Mouse (Mus musculus) central nervous system, embryonic 11.5 days (tissue): ENCODE results near the gene Pold4. TPM values are rescaled to one million over a fixed set of nuclear protein-coding genes. Genes with fewer than 3 reads are reported as not detected.

Source experiments
- polyA plus RNA-seq: library from polyadenylated mRNA; depleted of rRNA; stranded (reverse); fragments of >200 nt; gene quantifications from 2 replicates; pipeline ENCODE4 v1.2.3, GENCODE M21; 2012; rRNA removed

Gene Pold4
- 11.8 and 19.7 TPM in 2 replicates for polyA plus RNA-seq

GRCm38 (mm10) chr19:4231253-4232185, at the start of gene Pold4:
Gene Pold4, plus strand, starts transcription at chr19:4231899.

GRCm38 (mm10) chr19:4190831-4191334, 40.8 kb upstream of the Pold4 start, which contains the start of gene Tbc1d10c:
Gene Tbc1d10c, minus strand, starts transcription at chr19:4191284.

GRCm38 (mm10) chr19:4191528-4192250, 40.0 kb upstream of the Pold4 start, which contains the start of gene Ppp1ca:
Gene Ppp1ca, plus strand, starts transcription at chr19:4192065.

GRCm38 (mm10) chr19:4201291-4201909, 30.3 kb upstream of the Pold4 start, which contains the start of gene Rad9a:
Gene Rad9a, minus strand, starts transcription at chr19:4201662.

GRCm38 (mm10) chr19:4214071-4214770, 17.5 kb upstream of the Pold4 start, which contains the start of the genes Clcf1 and AC109138.7:
Gene Clcf1, plus strand, starts transcription at chr19:4214238.
Gene AC109138.7, plus strand, starts transcription at chr19:4214357.

GRCm38 (mm10) chr19:4268566-4269361, 37.1 kb downstream of the Pold4 start, which contains the start of gene Ssh3:
Gene Ssh3, minus strand, starts transcription at chr19:4269180.

GRCm38 (mm10) chr19:4282898-4283553, 51.3 kb downstream of the Pold4 start, which contains the start of gene Ankrd13d:
Gene Ankrd13d, minus strand, starts transcription at chr19:4283137.

Other genes starting within 250 kb of the Pold4 start
- 2.2 and 3.4 TPM in 2 replicates for gene Acy3, start 245.3 kb upstream of the Pold4 start, polyA plus RNA-seq
- gene Tbx10, start 239.1 kb upstream of the Pold4 start, polyA plus RNA-seq = 0.11 and 0.15 TPM in 2 replicates
- gene Nudt8, start 231.3 kb upstream of the Pold4 start, polyA plus RNA-seq = 4.7 and 10.6 TPM in 2 replicates
- gene Gm49405, start 231.3 kb upstream of the Pold4 start, polyA plus RNA-seq = 2.9 and 4.4 TPM in 2 replicates
- gene Doc2g, start 228.6 kb upstream of the Pold4 start, polyA plus RNA-seq = 8.2 and 13.0 TPM in 2 replicates
- 153 and 167 TPM in 2 replicates for gene Ndufv1, start 219.1 kb upstream of the Pold4 start, polyA plus RNA-seq
- 218 and 263 TPM in 2 replicates for gene Gstp1, start 193.9 kb upstream of the Pold4 start, polyA plus RNA-seq
- gene Gstp2, start 185.9 kb upstream of the Pold4 start, polyA plus RNA-seq = 0.24 and 9.3 TPM in 2 replicates
- 0.98 and 2.2 TPM in 2 replicates for gene Gstp3, start 172.3 kb upstream of the Pold4 start, polyA plus RNA-seq
- gene Cabp2, start 150.3 kb upstream of the Pold4 start, polyA plus RNA-seq = 0.07 TPM in 1 of 2 replicates, not detected in the other
- 33.8 and 35.4 TPM in 2 replicates for gene Cdk2ap2, start 134.7 kb upstream of the Pold4 start, polyA plus RNA-seq
- gene Pitpnm1, start 131.9 kb upstream of the Pold4 start, polyA plus RNA-seq = 23.9 and 25.8 TPM in 2 replicates
- 53.3 and 100 TPM in 2 replicates for gene Aip, start 106.0 kb upstream of the Pold4 start, polyA plus RNA-seq
- gene Gpr152, start 92.1 kb upstream of the Pold4 start, polyA plus RNA-seq = 0.02 and 0.06 TPM in 2 replicates
- 0.05 and 0.11 TPM in 2 replicates for gene Cabp4, start 87.9 kb upstream of the Pold4 start, polyA plus RNA-seq
- gene Coro1b, start 83.3 kb upstream of the Pold4 start, polyA plus RNA-seq = 168 and 188 TPM in 2 replicates
- 2.7 and 3.3 TPM in 2 replicates for gene Ptprcap, start 78.3 kb upstream of the Pold4 start, polyA plus RNA-seq
- gene Rps6kb2, start 68.5 kb upstream of the Pold4 start, polyA plus RNA-seq = 51.0 and 60.7 TPM in 2 replicates
- 3.5 and 4.1 TPM in 2 replicates for gene Carns1, start 56.4 kb upstream of the Pold4 start, polyA plus RNA-seq
- gene Tbc1d10c, start 40.6 kb upstream of the Pold4 start, polyA plus RNA-seq = 1.8 and 2.9 TPM in 2 replicates
- 375 and 508 TPM in 2 replicates for gene Ppp1ca, start 39.8 kb upstream of the Pold4 start, polyA plus RNA-seq
- gene Rad9a, start 30.2 kb upstream of the Pold4 start, polyA plus RNA-seq = 37.9 and 54.0 TPM in 2 replicates
- 2.9 and 11.1 TPM in 2 replicates for gene Clcf1, start 17.7 kb upstream of the Pold4 start, polyA plus RNA-seq
- gene AC109138.7, start 17.5 kb upstream of the Pold4 start, polyA plus RNA-seq = not detected in 2 replicates
- gene Ssh3, start 37.3 kb downstream of the Pold4 start, polyA plus RNA-seq = 14.4 and 16.9 TPM in 2 replicates
- gene Ankrd13d, start 51.2 kb downstream of the Pold4 start, polyA plus RNA-seq = 16.2 and 18.8 TPM in 2 replicates
- 71.3 and 119 TPM in 2 replicates for gene Grk2, start 74.3 kb downstream of the Pold4 start, polyA plus RNA-seq
- gene Kdm2a, start 166.4 kb downstream of the Pold4 start, polyA plus RNA-seq = 56.7 and 88.6 TPM in 2 replicates
- gene Rhod, start 207.5 kb downstream of the Pold4 start, polyA plus RNA-seq = 10.2 and 16.9 TPM in 2 replicates
- 0.84 and 0.85 TPM in 2 replicates for gene Syt12, start 245.5 kb downstream of the Pold4 start, polyA plus RNA-seq